Mouse (Mus musculus) lung, postnatal 14 days (tissue): ENCODE measurements around the gene Eid2b.
"Not testable (repeated sequence)": the region's sequence is repeated elsewhere in the genome, so short reads cannot be mapped to it uniquely, and the experiment has no call there.

ENCODE experiments used
- DNase-seq: peaks from one replicate; pipeline ENCODE4 v3.0.0; 2021

The Eid2b gene

DNA sequence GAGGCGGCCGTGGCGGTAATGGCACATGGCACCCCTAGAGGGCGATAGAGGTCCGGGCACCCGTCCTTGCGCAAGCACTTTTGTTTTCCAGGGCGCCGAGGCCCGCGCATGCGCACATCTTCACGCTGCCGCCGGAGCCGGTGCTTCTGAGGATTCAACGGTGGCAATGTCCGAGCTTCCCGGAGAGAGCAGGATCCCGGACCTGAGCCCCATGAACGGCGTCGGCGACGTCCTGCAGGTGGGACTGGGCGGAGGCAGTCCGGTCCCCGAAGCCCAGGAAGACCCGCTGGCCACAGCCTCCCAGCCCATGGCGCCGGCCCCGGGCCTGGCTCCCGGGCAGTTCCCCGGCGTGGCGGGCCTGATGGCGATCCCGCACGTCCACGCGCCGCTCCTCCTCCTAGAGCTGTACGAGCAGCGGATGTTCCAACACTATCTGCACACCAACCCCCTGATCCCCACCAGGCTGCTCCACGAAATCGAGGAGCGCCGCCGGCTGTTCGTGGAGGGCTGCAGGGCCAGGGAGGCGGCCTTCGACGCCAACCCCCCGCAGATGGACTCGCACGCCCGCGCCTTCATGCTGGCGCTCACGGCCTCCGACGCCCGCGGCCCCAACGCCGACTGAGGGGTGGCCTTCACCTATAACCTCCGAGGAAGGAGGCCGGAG lies at the start of gene Eid2b:
Eid2b (plus strand) TSS at position 125 of the 664 bp plus-strand sequence.
- peak; percentile 97 for DNase-seq

DNA sequence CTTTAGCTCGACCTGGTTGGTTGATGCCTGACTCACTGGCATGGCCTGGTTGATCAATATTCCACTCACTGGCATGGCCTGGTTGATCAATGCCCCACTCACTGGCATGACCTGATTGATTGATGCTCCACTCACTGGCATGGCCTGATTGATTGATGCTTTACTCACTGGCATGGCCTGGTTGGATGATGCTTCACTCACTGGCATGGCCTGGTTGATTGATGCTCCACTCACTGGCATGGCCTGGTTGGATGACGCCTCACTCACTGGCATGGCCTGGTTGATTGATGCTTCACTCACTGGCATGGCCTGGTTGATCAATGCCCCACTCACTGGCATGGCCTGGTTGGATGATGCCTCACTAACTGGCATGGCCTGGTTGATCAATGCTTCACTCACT lies 33.6 kb upstream of the Eid2b start:
- not testable (repeated sequence) for DNase-seq

DNA sequence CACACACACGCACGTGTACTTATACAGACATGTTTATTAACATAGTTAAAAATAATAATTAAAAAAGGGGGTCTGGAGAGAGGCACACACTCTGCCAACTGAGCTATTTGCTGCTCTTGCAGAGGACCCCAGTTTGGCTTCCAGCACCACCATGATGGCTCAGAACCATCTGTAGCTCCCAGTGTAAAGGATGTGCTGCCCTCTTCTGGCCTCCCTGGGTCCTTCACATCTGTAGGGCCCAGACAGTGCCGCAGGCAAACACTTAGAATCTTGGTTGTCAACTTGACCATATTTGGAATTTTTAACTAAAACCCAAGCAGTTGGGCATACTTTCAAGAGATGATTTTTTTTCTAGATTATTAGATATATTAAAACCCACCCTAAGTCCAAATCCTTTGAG lies 28.6 kb upstream of the Eid2b start:
- no peak for DNase-seq

DNA sequence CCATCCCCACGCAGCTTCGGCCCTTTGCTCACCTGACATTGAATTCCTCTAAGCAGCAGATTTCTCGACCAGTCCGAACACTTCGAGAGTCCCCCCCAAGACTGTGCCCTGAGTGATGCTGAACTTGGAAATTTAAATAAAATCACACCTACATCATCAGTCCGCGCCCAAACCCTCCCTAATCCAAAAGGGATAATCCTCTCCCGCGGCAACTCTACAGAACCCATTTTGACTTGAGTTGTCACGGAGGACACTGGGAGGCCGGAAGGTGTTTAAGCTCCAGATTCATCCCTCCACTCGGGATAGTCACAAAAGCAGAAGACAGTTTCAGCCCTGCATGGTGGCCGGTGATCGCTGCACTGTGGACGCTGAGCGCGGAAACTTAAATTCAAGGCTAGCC lies 25.6 kb upstream of the Eid2b start:
- DNase-seq = no peak

DNA sequence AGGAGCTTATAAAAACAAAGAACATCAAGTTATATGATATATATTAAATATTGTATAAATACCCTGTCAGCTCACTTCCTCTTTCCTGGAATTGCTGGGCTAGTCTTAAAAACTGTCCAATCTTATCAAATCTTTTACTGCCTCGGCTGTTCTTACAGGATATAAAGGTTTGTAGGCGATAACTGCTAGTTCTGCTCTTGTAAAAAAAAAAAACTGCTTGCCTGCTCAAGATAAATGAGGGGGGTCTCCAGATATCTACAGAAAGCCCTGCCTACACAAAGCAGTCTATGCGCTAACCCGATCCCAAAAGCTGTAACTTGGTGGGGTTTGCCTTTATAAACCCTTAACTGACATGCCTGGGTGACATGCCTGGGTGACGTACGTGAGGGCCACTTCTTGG lies 22.9 kb upstream of the Eid2b start:
- DNase-seq = no peak

DNA sequence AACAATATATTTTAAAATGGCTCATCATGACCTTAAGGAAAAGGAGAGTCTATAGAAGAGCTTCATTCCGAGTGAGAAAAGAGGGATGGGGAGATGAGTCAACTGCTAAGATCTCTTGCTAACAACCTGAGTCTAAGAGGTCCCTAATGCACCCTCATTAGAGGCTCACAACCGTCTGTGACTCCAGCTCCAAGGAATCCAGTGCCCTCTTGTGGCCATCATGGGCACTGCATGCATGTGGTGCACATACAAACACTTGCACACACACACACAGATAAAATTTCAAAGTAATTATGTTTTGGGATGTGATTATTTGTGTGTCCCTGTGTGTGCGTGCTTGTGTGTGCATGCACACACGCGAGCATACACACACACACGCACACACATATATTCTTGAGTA lies 22.1 kb upstream of the Eid2b start:
- no peak for DNase-seq

DNA sequence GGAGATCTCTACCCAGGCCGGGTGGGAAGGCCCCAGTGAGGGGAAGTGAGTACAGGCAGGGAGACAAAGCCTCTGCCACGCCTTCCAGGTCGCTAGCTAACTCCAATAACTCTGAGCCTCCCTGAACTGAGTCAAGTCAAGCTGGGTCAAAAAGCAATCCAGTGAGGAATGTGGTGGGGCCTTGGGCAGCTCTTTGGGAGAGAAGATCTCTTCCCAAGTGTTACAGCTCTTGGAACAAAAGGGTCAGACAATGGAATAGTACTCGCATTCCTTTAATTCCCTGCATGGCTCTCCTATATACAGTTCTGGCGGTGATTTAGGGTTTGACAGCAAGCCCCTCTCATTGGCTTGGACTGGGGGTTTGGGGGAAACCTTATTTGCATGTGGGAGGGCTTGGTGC lies 14.7 kb upstream of the Eid2b start:
- no peak for DNase-seq

DNA sequence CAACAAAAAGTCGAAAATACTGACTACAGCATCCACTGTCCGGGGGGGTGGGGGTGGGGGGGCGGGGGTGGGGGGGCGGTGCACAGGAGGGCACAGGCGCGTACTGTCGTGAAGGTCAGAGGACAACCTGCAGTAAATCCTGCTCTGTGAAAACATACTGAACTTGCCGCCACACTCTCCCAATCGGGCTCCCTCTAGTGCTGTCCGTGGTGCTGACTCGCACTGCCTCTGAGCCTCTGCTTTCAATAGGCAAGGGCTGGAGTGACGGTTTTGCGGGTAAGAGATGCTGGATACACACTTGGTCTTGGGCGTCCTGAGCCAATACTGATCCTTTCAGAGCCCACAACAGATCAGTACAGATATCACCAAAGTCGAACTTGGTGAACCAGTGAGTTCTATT lies 13.8 kb upstream of the Eid2b start:
- DNase-seq = peak; percentile 81

DNA sequence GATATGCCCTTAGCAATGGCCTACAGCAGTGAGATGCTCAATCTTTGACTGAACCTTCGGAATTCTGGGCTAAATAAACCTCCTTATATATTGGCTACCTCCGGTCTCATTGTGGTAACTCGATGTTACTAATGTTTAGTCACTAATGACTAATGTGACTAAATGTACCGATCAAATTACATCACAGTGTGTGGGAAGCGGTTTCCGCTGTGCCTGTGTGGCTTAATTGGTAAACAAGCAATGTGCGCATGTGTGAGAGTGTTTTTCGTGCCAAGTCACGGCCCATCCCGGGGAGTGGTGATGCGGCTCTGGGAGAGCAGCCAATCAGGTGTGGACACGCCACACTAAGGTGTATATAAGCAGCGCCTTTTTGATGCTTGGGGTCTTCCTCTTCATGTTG lies 12.1 kb upstream of the Eid2b start:
- DNase-seq = no peak

DNA sequence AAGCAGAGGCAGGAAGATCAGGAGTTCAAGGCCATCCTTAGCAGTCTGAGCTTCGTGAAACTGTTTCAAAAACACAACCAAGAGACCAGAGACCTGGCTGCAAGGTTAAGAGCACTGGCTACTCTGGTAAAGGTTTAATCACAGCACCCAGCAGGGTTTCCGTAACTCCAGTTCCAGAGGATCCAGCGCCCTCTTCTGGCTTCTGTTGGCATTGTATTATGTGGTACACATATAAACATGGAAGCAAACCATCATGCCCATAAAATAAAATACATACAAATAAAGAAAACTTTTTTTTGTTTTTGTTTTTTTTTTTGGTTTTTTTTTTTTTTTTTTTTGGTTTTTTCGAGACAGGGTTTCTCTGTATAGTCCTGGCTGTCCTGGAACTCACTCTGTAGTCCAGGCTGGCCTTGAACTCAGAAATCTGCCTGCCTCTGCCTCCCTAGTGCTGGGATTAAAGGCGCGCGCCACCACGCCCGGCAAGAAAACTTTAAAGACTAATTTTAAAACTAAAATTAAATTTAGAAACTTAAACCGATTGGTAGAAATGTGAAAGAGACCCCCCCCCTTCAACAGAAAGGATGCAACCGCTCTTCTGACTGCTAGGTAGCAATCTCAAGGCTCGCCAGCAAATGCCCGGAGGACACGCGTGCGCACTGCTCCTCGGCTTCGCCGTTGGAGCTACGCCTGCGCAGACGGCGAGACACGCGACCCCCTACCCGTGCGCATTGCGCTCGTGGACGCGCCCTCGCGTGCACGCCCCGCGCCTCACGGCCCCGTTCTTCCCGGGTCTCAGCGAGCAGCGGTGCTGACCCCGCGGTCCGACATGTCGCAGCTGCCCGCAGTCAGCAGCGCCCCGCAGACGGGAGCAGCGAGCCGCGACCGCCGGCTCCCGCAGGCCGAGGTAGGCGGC lies 10.2 kb upstream of the Eid2b start, which contains the start of gene Eid2:
Eid2 (plus strand) TSS at position 753 of the 913 bp plus-strand sequence.
- DNase-seq = peak; percentile 78

DNA sequence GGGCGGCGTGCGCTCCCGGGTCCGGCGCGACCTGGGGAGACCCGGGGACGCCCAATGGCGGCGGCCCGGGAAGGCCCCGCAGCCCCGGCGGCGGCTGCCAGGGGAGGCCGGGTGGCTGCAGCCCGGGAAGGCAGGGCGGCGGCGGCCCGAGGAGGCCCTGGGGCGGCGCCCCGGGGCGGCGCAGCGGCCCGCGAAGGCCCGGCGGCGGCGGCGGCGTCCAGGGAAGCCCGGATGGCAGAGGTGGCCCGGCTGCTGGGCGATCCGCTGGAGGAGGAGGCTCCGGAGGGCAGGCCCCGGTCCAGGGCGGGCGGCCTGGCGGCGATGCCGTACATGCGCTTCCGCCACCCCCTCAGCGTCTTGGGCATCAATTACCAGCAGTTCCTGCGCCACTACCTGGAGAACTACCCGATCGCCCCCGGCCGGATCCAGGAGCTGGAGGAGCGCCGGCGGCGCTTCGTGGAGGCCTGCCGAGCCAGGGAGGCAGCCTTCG lies 9.5 kb upstream of the Eid2b start:
- peak; percentile 57 for DNase-seq

DNA sequence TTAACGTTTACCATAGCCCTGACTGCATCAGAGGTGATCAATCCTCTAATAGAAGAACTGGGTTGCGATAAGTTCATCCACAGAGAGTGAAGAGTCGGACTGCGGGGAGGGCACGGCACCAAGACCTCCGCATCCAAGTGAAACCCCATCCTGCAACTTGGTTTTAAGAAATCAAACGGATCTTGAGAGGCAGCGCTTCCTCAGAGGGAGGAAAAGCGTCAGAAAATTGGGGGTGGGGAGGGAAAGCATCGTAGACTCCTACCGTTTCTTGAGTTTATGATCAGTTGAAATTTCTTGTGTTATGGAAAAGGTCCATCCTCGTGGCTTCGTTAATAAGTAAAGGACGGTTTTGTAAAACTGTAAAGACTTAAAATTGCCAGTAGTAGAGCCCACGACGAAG lies 9.0 kb upstream of the Eid2b start:
- DNase-seq = no peak

DNA sequence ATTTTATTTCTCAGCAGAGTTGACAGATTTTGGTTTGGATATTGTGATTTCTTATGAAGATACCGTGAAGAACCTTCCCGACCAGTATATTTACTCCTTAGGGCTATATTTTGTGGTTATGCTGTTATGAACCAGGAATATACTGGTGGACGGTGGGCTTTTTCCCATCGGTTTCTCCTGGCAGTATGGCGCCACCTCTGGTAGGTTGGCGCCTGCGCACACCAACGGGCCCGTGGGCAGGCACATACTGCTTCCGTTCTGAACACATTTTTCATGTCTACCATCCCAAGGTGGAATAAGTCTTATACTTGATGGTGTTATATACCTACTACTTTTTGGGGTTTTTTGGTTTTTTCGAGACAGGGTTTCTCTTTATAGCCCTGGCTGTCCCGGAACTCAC lies 8.2 kb upstream of the Eid2b start:
- no peak for DNase-seq

DNA sequence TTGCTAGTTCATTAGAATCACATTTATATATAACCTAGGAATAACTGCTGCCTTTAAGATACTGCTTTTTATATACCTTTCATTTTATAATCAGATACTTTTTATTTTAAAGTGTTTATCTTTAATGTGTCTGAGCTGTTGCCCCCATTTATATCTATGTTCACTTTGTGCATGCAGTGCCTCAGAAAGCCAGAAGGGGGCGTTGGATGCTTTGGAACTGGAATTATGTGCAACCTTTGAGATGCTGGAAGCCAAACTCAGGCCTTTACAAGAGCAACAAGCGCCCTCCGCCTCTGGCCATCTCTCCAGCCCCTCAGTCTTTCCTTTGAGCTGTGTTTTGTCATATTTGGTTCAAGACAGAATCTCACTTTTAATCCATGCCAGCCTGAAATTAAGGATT lies 5.8 kb upstream of the Eid2b start:
- DNase-seq = no peak

DNA sequence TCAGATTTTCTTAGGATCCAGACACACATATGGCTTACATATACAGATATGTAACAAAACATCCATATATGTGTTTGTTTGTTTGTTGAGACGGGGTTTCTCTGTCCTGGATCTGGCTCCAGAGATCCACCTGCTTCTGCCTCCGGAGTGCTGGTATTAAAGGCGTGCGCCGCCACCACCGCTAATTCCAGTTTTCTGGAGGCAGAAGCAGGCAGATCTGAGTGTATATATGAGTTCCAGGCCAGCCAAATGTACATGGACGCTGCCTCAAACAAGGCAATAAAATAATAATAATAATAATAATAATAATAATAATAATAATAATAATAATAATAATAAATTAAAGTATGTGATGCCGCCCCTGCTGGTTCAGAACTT lies 313 bp upstream of the Eid2b start:
- DNase-seq = no peak

DNA sequence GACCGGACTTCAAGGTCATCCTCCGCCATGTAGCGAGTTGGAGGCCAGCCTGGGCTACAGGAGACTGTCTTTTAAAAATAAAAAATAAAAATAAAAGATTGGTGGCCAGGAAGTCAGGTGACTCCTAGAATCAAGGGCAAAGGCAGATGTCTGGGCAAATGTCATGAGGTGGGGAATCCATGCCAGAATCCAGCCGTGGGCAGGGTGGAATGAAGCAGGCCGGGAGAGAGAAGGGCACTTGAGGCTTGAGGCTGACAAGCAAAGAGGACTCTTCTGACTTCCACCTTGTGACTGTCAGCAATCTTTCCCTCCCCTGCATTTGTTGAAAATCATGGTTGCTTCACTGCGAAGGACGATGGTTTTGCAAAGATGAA lies 727 bp downstream of the Eid2b start:
- DNase-seq = no peak

DNA sequence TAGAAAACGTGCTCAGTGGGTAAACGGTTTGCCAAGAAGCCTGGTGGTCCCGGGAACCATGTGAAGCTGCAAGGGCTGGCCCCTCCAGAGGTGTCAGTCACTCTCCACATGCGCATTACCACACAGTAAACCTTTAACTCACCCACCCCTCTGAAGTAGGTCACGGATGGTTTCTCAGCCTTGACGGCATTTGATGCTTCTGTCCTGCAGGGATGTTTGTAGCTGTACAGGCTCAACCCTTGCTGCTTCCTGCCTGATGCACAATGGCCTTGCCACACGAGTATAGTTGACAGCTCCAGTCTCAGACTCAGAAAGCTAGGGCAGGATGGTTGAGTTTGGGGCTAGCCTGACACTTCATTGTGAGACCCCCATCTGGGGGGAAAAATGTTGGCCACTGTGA lies 3.1 kb downstream of the Eid2b start:
- no peak for DNase-seq

DNA sequence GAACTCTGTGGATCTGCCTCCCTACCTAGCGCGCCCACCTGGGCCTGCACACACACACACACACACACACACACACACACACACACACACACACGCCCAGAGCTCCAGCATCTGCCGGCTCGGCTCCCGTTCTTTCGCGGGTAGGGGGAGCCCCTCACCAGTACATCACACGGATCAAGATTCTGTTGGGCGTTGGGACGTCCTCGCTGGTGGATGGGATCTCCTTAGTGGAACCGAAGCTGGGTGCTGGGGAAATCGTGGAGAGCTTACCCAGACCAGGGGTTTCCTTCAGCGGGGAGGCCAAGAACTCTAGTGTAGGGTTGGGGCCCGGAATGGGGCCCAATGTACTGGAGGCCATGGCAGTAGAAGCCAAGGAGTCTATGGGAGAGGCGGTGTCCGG lies 12.6 kb downstream of the Eid2b start:
- no peak for DNase-seq

DNA sequence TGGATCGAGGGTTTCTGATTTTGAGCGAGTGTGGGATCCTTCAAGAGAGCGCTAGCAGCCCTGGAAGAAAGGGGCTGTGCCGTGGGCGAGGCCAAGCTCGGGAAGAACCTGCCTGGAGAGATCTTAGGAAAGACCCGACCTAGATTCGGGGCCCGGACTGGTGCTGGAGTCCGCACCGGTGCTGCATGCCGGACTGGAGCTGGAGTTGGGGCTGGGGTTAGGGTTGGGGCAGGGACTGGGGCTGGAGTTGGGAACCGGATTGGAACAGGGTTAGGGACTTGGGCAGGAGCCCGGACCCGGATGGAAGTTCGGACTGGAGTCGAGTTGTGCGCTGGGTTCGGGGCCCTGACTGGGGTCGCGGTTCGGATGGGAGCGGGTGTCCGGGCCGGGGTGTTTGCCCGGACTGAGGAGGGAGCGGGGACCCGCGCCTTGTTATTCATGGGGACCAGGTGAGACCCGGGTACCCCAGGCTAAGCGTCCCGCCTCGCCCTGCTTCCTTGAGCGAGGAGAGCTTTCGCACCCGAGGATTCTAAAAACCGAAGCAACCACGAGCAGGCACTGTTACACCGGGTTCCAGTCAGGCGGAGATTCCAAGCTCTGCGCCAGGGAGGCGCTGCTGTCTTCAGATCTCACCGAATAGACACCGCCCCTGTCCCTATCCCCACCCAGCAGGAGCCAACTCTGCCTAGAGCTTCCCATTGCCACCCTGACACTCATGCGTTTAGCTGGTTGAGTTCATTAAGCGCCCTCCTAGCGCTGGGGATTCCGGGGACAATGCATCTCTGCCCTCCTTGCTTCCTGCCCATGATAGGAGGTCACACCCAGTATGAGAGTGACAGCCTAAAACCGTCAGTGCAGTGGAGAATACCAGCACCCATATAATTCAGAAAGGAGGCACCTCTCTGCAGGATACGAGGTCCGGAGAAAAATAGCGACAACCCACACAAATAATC lies 13.4 kb downstream of the Eid2b start, which contains the start of gene Selenov:
Selenov (minus strand) TSS at position 549 of the 953 bp plus-strand sequence.
- DNase-seq = no peak

DNA sequence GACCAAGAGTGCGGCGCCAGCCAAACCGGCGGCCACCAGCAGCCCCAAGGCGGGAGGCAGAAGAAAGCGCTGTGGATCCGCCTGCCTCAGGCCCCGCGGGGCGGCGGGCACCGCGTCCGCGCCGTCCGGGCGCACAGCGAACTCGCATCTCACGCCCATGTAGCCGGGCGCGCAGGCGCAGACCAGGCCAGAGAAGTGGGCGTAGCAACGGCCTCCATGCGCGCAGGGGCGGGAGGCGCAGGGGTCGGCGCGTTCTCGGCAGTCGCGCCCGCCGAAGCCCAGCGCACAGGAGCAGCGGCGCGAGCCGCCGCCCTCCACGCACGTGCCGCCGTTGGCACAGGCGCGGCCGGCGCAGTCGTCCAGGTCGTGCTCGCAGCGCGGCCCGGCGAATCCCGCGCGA lies 16.9 kb downstream of the Eid2b start:
- peak; percentile 45 for DNase-seq

DNA sequence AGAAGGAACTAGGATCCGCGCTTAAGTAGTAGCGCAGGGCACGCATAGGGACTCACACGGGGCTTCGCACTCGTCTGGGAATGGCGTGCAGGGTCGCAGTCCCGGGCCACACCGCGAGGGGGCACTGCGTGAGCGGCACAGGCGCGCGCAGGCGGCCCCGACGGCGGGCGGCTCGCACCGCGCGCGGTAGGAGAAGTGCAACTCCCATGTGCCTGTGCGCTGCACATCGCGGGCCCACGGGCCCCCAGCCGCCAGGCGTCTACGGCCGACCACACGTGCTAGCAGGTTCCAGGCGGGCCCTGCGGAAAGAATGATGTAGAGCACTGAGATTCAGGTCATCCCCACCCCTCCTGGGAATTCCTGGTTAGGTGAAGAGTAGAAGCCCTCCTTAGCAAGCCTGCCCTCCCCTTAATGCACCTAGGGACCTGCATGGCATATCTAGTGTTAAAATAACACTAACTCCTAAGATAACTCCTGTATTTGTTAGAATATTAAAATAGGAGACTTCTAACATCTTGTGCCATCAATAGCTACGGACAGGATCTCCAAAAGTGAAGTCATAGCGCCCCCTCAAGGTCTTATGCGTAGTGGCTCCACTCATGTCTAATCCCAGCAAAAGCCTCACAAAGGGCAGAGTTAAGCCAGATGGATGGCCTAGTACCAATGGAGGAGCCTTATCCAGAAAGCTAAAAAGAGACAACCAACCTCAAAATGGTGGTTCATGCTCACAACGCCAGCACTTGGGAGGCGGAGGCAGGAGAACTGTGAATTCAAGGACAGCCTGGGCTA lies 21.5 kb downstream of the Eid2b start:
- peak; percentile 44 for DNase-seq
